Mouse (Mus musculus): Measurements from ENCODE around the gene Ppfia2. TPM values are rescaled to one million over a fixed set of nuclear protein-coding genes. Genes with fewer than 3 reads are reported as not detected.

The Ppfia2 gene
- total RNA-seq (2018; cell fraction: chromatin; rRNA removed): not detected
- not detected for total RNA-seq (2018; cell fraction: cytosol; rRNA removed)
- total RNA-seq (2018; cell fraction: nucleus; rRNA removed): not detected
- not detected in 3 replicates for polyA plus RNA-seq (2018)

GRCm38 (mm10) chr10:106469855-106470532 lies at the start of gene Ppfia2:
Ppfia2 (plus strand) TSS chr10:106470339.
- no peak within 1 kb of the TSS for H3K27ac ChIP-seq
- WGBS (ENCODE audit: missing documents): 2% methylated on average over 30 of the region's 30 CpGs
- no peaks in the 10 kb centered on the region for H3K36me3 ChIP-seq (ENCODE audit: inconsistent target)
- no peaks in the 10 kb centered on the region for H3K79me2 ChIP-seq (ENCODE audit: inconsistent target)
- H3K4me3 ChIP-seq (ENCODE audit: inconsistent target): no peak within 1 kb of the TSS

GRCm38 (mm10) chr10:106468956-106469721 lies 1.0 kb upstream of the Ppfia2 start:
- Histone ChIP-seq H3K36me3 (ENCODE audit: inconsistent target) (no peaks in the 10 kb centered on the region), H3K79me2 (ENCODE audit: inconsistent target) (no peaks in the 10 kb centered on the region), H3K27ac (no peak overlapping the region), H3K4me3 (ENCODE audit: inconsistent target) (no peak overlapping the region)
- WGBS (ENCODE audit: missing documents): 6% methylated on average over 16 of the region's 19 CpGs

- 14% methylated on average over 18 of the region's 18 CpGs for WGBS (ENCODE audit: missing documents)
- no peak overlapping the region for H3K27ac ChIP-seq
- H3K36me3 ChIP-seq (ENCODE audit: inconsistent target): no peaks in the 10 kb centered on the region
- no peaks in the 10 kb centered on the region for H3K79me2 ChIP-seq (ENCODE audit: inconsistent target)
- H3K4me3 ChIP-seq (ENCODE audit: inconsistent target): no peak overlapping the region
Observed at GRCm38 (mm10) chr10:106470533-106471205, 530 bp downstream of the Ppfia2 start.

GRCm38 (mm10) chr10:106509281-106510165 lies 39.4 kb downstream of the Ppfia2 start:
- H3K27ac ChIP-seq: no peak overlapping the region
- no peak overlapping the region for H3K4me3 ChIP-seq (ENCODE audit: inconsistent target)
- no peaks in the 10 kb centered on the region for H3K36me3 ChIP-seq (ENCODE audit: inconsistent target)
- no peaks in the 10 kb centered on the region for H3K79me2 ChIP-seq (ENCODE audit: inconsistent target)
- 77% methylated on average over 6 of the region's 6 CpGs for WGBS (ENCODE audit: missing documents)

GRCm38 (mm10) chr10:106566036-106566435 lies 95.9 kb downstream of the Ppfia2 start:
- Histone ChIP-seq H3K79me2 (ENCODE audit: inconsistent target) (no peaks in the 10 kb centered on the region), H3K27ac (no peak overlapping the region), H3K36me3 (ENCODE audit: inconsistent target) (no peaks in the 10 kb centered on the region), H3K4me3 (ENCODE audit: inconsistent target) (no peak overlapping the region)
- whole genome bisulfite sequencing (ENCODE audit: missing documents): 54% methylated on average over 4 of the region's 4 CpGs

GRCm38 (mm10) chr10:106585026-106585425 lies 114.9 kb downstream of the Ppfia2 start:
- Histone ChIP-seq H3K79me2 (ENCODE audit: inconsistent target) (no peaks in the 10 kb centered on the region), H3K4me3 (ENCODE audit: inconsistent target) (no peak overlapping the region), H3K27ac (no peak overlapping the region), H3K36me3 (ENCODE audit: inconsistent target) (no peaks in the 10 kb centered on the region)
- WGBS (ENCODE audit: missing documents): 79% methylated on average over 4 of the region's 4 CpGs

- Histone ChIP-seq H3K36me3 (ENCODE audit: inconsistent target) (no peaks in the 10 kb centered on the region), H3K4me3 (ENCODE audit: inconsistent target) (no peak overlapping the region), H3K79me2 (ENCODE audit: inconsistent target) (no peaks in the 10 kb centered on the region), H3K27ac (no peak overlapping the region)
- WGBS (ENCODE audit: missing documents): 0% methylated on average over 4 of the region's 4 CpGs
Observed at GRCm38 (mm10) chr10:106585476-106586080, 115.4 kb downstream of the Ppfia2 start.

- WGBS (ENCODE audit: missing documents): 88% methylated on average over 5 of the region's 5 CpGs
- H3K4me3 ChIP-seq (ENCODE audit: inconsistent target): no peak overlapping the region
- no peaks in the 10 kb centered on the region for H3K79me2 ChIP-seq (ENCODE audit: inconsistent target)
- H3K36me3 ChIP-seq (ENCODE audit: inconsistent target): no peaks in the 10 kb centered on the region
- no peak overlapping the region for H3K27ac ChIP-seq
Observed at GRCm38 (mm10) chr10:106587817-106588216, 117.7 kb downstream of the Ppfia2 start.

GRCm38 (mm10) chr10:106590944-106591343 lies 120.8 kb downstream of the Ppfia2 start:
- Histone ChIP-seq H3K4me3 (ENCODE audit: inconsistent target) (no peak overlapping the region), H3K36me3 (ENCODE audit: inconsistent target) (no peaks in the 10 kb centered on the region), H3K79me2 (ENCODE audit: inconsistent target) (no peaks in the 10 kb centered on the region), H3K27ac (no peak overlapping the region)
- 92% methylated on average over 1 of the region's 1 CpGs for WGBS (ENCODE audit: missing documents)

GRCm38 (mm10) chr10:106596976-106597375 lies 126.8 kb downstream of the Ppfia2 start:
- Histone ChIP-seq H3K4me3 (ENCODE audit: inconsistent target) (no peak overlapping the region), H3K79me2 (ENCODE audit: inconsistent target) (no peaks in the 10 kb centered on the region), H3K27ac (no peak overlapping the region), H3K36me3 (ENCODE audit: inconsistent target) (no peaks in the 10 kb centered on the region)
- WGBS (ENCODE audit: missing documents): 50% methylated on average over 1 of the region's 1 CpGs

- no peaks in the 10 kb centered on the region for H3K36me3 ChIP-seq (ENCODE audit: inconsistent target)
- no peak overlapping the region for H3K4me3 ChIP-seq (ENCODE audit: inconsistent target)
- H3K79me2 ChIP-seq (ENCODE audit: inconsistent target): no peaks in the 10 kb centered on the region
- WGBS (ENCODE audit: missing documents): 81% methylated on average over 5 of the region's 5 CpGs
- no peak overlapping the region for H3K27ac ChIP-seq
Observed at GRCm38 (mm10) chr10:106603319-106603898, 133.3 kb downstream of the Ppfia2 start.

GRCm38 (mm10) chr10:106609177-106609981 lies 139.2 kb downstream of the Ppfia2 start:
- Histone ChIP-seq H3K79me2 (ENCODE audit: inconsistent target) (no peaks in the 10 kb centered on the region), H3K27ac (no peak overlapping the region), H3K36me3 (ENCODE audit: inconsistent target) (no peaks in the 10 kb centered on the region), H3K4me3 (ENCODE audit: inconsistent target) (no peak overlapping the region)
- WGBS (ENCODE audit: missing documents): 35% methylated on average over 7 of the region's 7 CpGs

GRCm38 (mm10) chr10:106610222-106610621 lies 140.1 kb downstream of the Ppfia2 start:
- 89% methylated on average over 2 of the region's 3 CpGs for WGBS (ENCODE audit: missing documents)
- H3K4me3 ChIP-seq (ENCODE audit: inconsistent target): no peak overlapping the region
- H3K79me2 ChIP-seq (ENCODE audit: inconsistent target): no peaks in the 10 kb centered on the region
- no peaks in the 10 kb centered on the region for H3K36me3 ChIP-seq (ENCODE audit: inconsistent target)
- H3K27ac ChIP-seq: no peak overlapping the region
